Mouse (Mus musculus): ENCODE results near the gene Tenm2. TPM values are rescaled to one million over a fixed set of nuclear protein-coding genes. Genes with fewer than 3 reads are reported as not detected.
A peak's percentile ranks its signal among the peaks of the same experiment; 100 is the strongest.

Gene Tenm2
- polyA plus RNA-seq, 1 experiment = 0.61 TPM

GRCm38 (mm10) chr11:35974632-35975450 is 1260.9 kb downstream of the Tenm2 start:
- Histone ChIP-seq H3K27me3 (replicated peaks; ENCODE audit: control insufficient read depth, insufficient read depth, low read length) (no peaks in the 10 kb centered on the region), H3K4me3 (ENCODE audit: insufficient read depth, low read depth, low read length) (no peak overlapping the region), H3K4me1 (ENCODE audit: control insufficient read depth, insufficient read depth, low read length) (peaks cover 35% of the 10 kb centered on the region), H3K27ac (ENCODE audit: insufficient read depth, low read depth, low read length) (peak overlapping the region; percentile 40; the same call in 1 of the 2 replicates), H3K36me3 (ENCODE audit: control insufficient read depth, insufficient read depth, low read length) (no peaks in the 10 kb centered on the region)
- TF ChIP-seq POLR2A (IDR thresholded peaks at IDR 0.05; ENCODE audit: low read depth, low read length) = no peak
- TF ChIP-seq CTCF (conservative IDR thresholded peaks at IDR 0.05; ENCODE audit: insufficient read depth, insufficient read length, low read depth, low read length) = no peak
- WGBS = 46% methylated on average over 6 of the region's 6 CpGs
- DNase-seq = peak; percentile 91

- Histone ChIP-seq H3K36me3 (ENCODE audit: control insufficient read depth, insufficient read depth, low read length) (no peaks in the 10 kb centered on the region), H3K4me3 (ENCODE audit: insufficient read depth, low read depth, low read length) (no peak overlapping the region), H3K4me1 (ENCODE audit: control insufficient read depth, insufficient read depth, low read length) (peaks cover 28% of the 10 kb centered on the region), H3K27me3 (replicated peaks; ENCODE audit: control insufficient read depth, insufficient read depth, low read length) (no peaks in the 10 kb centered on the region), H3K27ac (ENCODE audit: insufficient read depth, low read depth, low read length) (0 out of 2 replicates have a peak overlapping the region, but pooled peaks have one; percentile 0)
- WGBS = 47% methylated on average over 7 of the region's 7 CpGs
- no peak for TF ChIP-seq POLR2A (IDR thresholded peaks at IDR 0.05; ENCODE audit: low read depth, low read length)
- no peak for TF ChIP-seq CTCF (conservative IDR thresholded peaks at IDR 0.05; ENCODE audit: insufficient read depth, insufficient read length, low read depth, low read length)
- DNase-seq = no peak
Observed at GRCm38 (mm10) chr11:35973135-35973534, 1262.6 kb downstream of the Tenm2 start.

GRCm38 (mm10) chr11:35972270-35972931 is 1263.4 kb downstream of the Tenm2 start:
- H3K36me3 ChIP-seq (ENCODE audit: control insufficient read depth, insufficient read depth, low read length) = no peaks in the 10 kb centered on the region
- no peak overlapping the region for H3K4me3 ChIP-seq (ENCODE audit: insufficient read depth, low read depth, low read length)
- no peak overlapping the region for H3K27ac ChIP-seq (ENCODE audit: insufficient read depth, low read depth, low read length)
- WGBS = 41% methylated on average over 6 of the region's 6 CpGs
- TF ChIP-seq CTCF (conservative IDR thresholded peaks at IDR 0.05; ENCODE audit: insufficient read depth, insufficient read length, low read depth, low read length) (no peak), POLR2A (IDR thresholded peaks at IDR 0.05; ENCODE audit: low read depth, low read length) (no peak)
- DNase-seq = no peak
- peaks cover 25% of the 10 kb centered on the region for H3K4me1 ChIP-seq (ENCODE audit: control insufficient read depth, insufficient read depth, low read length)
- H3K27me3 ChIP-seq (replicated peaks; ENCODE audit: control insufficient read depth, insufficient read depth, low read length) = no peaks in the 10 kb centered on the region

- no peaks in the 10 kb centered on the region for H3K27me3 ChIP-seq (replicated peaks; ENCODE audit: control insufficient read depth, insufficient read depth, low read length)
- H3K36me3 ChIP-seq (ENCODE audit: control insufficient read depth, insufficient read depth, low read length) = no peaks in the 10 kb centered on the region
- TF ChIP-seq POLR2A (IDR thresholded peaks at IDR 0.05; ENCODE audit: low read depth, low read length) = no peak
- TF ChIP-seq CTCF (conservative IDR thresholded peaks at IDR 0.05; ENCODE audit: insufficient read depth, insufficient read length, low read depth, low read length) = no peak
- peaks cover 21% of the 10 kb centered on the region for H3K4me1 ChIP-seq (ENCODE audit: control insufficient read depth, insufficient read depth, low read length)
- WGBS = 59% methylated on average over 19 of the region's 19 CpGs
- DNase-seq = peak; percentile 73
- 0 out of 2 replicates have a peak overlapping the region, but pooled peaks have one; percentile 0 for H3K27ac ChIP-seq (ENCODE audit: insufficient read depth, low read depth, low read length)
- H3K4me3 ChIP-seq (ENCODE audit: insufficient read depth, low read depth, low read length) = no peak overlapping the region
Observed at GRCm38 (mm10) chr11:35970806-35971705, 1264.7 kb downstream of the Tenm2 start.

GRCm38 (mm10) chr11:35968291-35968690 is 1267.5 kb downstream of the Tenm2 start:
- Histone ChIP-seq H3K4me1 (ENCODE audit: control insufficient read depth, insufficient read depth, low read length) (peaks cover 31% of the 10 kb centered on the region), H3K36me3 (ENCODE audit: control insufficient read depth, insufficient read depth, low read length) (no peaks in the 10 kb centered on the region), H3K4me3 (ENCODE audit: insufficient read depth, low read depth, low read length) (no peak overlapping the region), H3K27me3 (replicated peaks; ENCODE audit: control insufficient read depth, insufficient read depth, low read length) (no peaks in the 10 kb centered on the region), H3K27ac (ENCODE audit: insufficient read depth, low read depth, low read length) (no peak overlapping the region)
- WGBS = 80% methylated on average over 10 of the region's 10 CpGs
- no peak for DNase-seq
- TF ChIP-seq CTCF (conservative IDR thresholded peaks at IDR 0.05; ENCODE audit: insufficient read depth, insufficient read length, low read depth, low read length) (no peak), POLR2A (IDR thresholded peaks at IDR 0.05; ENCODE audit: low read depth, low read length) (no peak)

GRCm38 (mm10) chr11:35963981-35964549 is 1271.7 kb downstream of the Tenm2 start:
- no peak for DNase-seq
- Histone ChIP-seq H3K4me3 (ENCODE audit: insufficient read depth, low read depth, low read length) (no peak overlapping the region), H3K4me1 (ENCODE audit: control insufficient read depth, insufficient read depth, low read length) (peaks cover 28% of the 10 kb centered on the region), H3K36me3 (ENCODE audit: control insufficient read depth, insufficient read depth, low read length) (no peaks in the 10 kb centered on the region), H3K27ac (ENCODE audit: insufficient read depth, low read depth, low read length) (peak overlapping the region; percentile 21), H3K27me3 (replicated peaks; ENCODE audit: control insufficient read depth, insufficient read depth, low read length) (no peaks in the 10 kb centered on the region)
- 58% methylated on average over 9 of the region's 9 CpGs for WGBS
- no peak for TF ChIP-seq CTCF (conservative IDR thresholded peaks at IDR 0.05; ENCODE audit: insufficient read depth, insufficient read length, low read depth, low read length)
- TF ChIP-seq POLR2A (IDR thresholded peaks at IDR 0.05; ENCODE audit: low read depth, low read length) = no peak

All from kidney, adult 2 months (tissue).